Mouse (Mus musculus): ENCODE measurements at regions not wholly inside any gene's neighbourhood (a gene's known extent, or its start where the extent isn't known, plus 50 kb on each side); places are given as distances from the start of the nearest gene placed in this dataset.

DNA sequence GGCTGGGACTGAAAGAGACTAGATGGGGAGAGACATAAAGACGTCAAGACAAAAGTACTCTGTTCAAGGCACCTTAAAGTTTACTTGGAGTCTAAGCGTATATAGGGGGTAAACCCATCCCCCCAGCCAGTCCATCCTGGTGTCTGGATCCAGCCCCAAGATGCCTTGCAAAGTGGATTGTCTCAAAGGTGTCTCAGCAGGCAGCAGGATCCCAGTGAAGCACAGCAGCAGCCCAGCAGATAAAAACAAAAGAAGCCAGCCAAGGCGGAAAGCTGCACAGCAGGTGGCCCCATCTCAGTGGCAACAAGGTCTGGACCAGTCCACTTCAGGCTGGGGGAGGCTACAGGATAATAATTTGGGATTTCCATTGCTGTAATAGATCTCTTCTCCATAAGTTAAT lies 72.0 kb upstream of the Col5a2 start:
- ATAC-seq (ENCODE audit: low read depth) (no peak), DNase-seq (no peak)
- no peak overlapping the region for H3K4me2 ChIP-seq
- H3K27me3 ChIP-seq, result no peaks in the 10 kb centered on the region
- 40% methylated on average over 3 of the region's 3 CpGs for WGBS (ENCODE audit: insufficient replicate concordance)
- H3K4me3 ChIP-seq (replicated peaks), result no peak overlapping the region
- H3K36me3 ChIP-seq, result no peaks in the 10 kb centered on the region
- no peak overlapping the region for H3K9ac ChIP-seq
- no peak overlapping the region for H3K27ac ChIP-seq
- no peaks in the 10 kb centered on the region for H3K4me1 ChIP-seq (replicated peaks)
- no peaks in the 10 kb centered on the region for H3K9me3 ChIP-seq (replicated peaks)

DNA sequence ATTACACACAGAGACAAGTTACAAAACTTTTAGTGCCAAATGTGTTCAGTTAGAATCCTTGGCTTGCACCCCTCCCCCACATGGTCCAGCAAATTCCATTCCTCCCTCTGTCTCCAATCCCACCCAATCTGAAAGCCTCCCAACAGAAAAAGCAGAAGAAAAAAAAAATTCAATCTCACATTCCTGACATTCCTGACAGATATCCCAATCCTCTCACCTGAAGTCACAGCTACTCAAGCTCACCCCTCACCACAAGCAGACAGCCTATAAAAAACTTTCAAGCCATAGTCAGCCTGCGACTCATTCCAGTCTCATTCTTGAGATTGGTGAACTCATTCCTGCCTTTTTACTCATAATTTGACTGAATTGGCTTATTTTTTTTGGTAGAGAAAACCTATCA lies 77.4 kb upstream of the Col5a2 start:
- DNase-seq, result no peak
- H3K4me1 ChIP-seq (replicated peaks), result no peaks in the 10 kb centered on the region
- no peak overlapping the region for H3K9ac ChIP-seq
- no peaks in the 10 kb centered on the region for H3K27me3 ChIP-seq
- H3K4me2 ChIP-seq, result no peak overlapping the region
- no peak overlapping the region for H3K4me3 ChIP-seq (replicated peaks)
- WGBS (ENCODE audit: insufficient replicate concordance), result 69% methylated on average over 1 of the region's 1 CpGs
- H3K36me3 ChIP-seq, result no peaks in the 10 kb centered on the region
- no peak for ATAC-seq (ENCODE audit: low read depth)
- no peaks in the 10 kb centered on the region for H3K9me3 ChIP-seq (replicated peaks)
- H3K27ac ChIP-seq, result no peak overlapping the region

DNA sequence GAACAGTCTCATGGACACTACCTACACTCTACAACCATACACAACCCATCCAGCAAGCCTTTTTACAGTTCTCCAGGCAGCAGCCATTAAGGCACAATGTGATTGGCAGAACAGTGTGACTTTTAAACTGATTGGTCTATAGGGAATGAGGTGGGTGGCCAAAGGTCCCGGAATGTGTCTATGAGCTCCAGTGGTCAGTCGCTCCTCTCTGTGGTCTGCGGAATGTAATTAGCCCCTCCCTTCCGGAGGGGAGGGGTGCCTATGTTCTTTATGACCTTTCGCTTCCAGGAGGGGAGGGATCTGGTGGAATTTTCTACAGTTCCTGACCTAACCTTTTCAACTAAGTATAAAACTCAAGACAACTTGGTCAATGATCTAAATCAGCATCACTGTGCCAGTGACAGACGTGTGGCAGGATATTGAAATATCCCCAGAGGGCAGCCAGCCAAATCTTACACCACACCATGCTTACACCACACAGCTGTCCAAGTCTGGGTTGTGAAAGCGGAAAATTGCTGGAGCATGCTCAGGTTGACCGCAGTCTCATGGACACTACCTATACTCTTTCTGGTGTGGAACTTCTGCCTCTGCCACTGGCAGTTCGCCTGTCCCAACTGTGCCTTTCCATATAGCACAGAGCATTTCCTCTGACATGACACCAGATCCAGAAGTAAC lies 84.4 kb upstream of the Col5a2 start:
- ATAC-seq (ENCODE audit: low read depth) (no peak), DNase-seq (no peak)
- H3K9me3 ChIP-seq (replicated peaks), result no peaks in the 10 kb centered on the region
- no peaks in the 10 kb centered on the region for H3K36me3 ChIP-seq
- H3K4me1 ChIP-seq (replicated peaks), result no peaks in the 10 kb centered on the region
- 68% methylated on average over 9 of the region's 9 CpGs for WGBS (ENCODE audit: insufficient replicate concordance)
- no peaks in the 10 kb centered on the region for H3K27me3 ChIP-seq
- no peak overlapping the region for H3K27ac ChIP-seq
- no peak overlapping the region for H3K4me3 ChIP-seq (replicated peaks)
- H3K9ac ChIP-seq, result no peak overlapping the region
- no peak overlapping the region for H3K4me2 ChIP-seq

DNA sequence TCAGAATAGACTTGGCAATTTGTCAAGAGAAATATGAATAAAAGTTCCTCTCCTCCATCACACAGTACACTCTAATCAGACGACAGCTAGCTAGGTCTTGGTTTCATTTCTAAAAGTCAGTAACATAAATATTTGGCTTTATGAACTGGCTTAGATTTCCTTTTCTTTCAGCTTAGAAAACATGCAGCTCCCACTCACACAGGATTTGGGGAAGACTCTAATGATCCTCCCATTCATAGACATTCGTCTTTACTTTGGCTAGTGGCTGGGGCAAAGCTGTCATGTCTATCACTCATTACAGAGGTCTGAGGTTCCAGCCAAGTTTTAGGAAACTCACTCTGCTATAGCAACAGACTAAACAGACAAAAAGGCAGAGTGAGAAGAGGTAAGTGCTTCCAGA lies 94.2 kb upstream of the Col5a2 start:
- DNase-seq (no peak), ATAC-seq (ENCODE audit: low read depth) (no peak)
- H3K9me3 ChIP-seq (replicated peaks), result no peaks in the 10 kb centered on the region
- no peaks in the 10 kb centered on the region for H3K4me1 ChIP-seq (replicated peaks)
- no peak overlapping the region for H3K4me3 ChIP-seq (replicated peaks)
- WGBS (ENCODE audit: insufficient replicate concordance), result 57% methylated on average over 2 of the region's 2 CpGs
- H3K27me3 ChIP-seq, result no peaks in the 10 kb centered on the region
- no peak overlapping the region for H3K4me2 ChIP-seq
- no peak overlapping the region for H3K27ac ChIP-seq
- no peak overlapping the region for H3K9ac ChIP-seq
- H3K36me3 ChIP-seq, result no peaks in the 10 kb centered on the region

DNA sequence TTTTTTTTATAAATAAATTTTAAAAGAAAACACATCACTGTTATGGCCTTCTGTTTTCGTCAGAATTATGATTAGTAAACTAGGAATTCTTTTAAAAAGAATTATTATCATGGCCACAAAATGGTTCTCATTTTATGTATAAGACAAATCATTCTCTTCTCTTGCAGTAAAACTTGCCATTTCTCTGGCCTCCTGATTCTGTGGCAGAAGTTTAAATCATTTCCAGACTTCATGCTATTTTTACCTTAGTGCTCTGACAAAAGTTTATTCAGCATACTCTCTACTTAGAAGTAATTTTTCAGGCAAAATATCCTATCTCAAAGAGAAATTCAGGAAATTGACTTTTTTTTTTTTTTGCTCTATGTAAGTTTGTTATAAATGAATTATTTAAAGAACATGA lies 96.3 kb upstream of the Col5a2 start:
- H3K27me3 ChIP-seq, result no peaks in the 10 kb centered on the region
- no peak for ATAC-seq (ENCODE audit: low read depth)
- H3K9ac ChIP-seq, result no peak overlapping the region
- 45% methylated on average over 1 of the region's 1 CpGs for WGBS (ENCODE audit: insufficient replicate concordance)
- H3K27ac ChIP-seq, result no peak overlapping the region
- no peak overlapping the region for H3K4me3 ChIP-seq (replicated peaks)
- H3K4me1 ChIP-seq (replicated peaks), result no peaks in the 10 kb centered on the region
- no peak for DNase-seq
- H3K4me2 ChIP-seq, result no peak overlapping the region
- no peaks in the 10 kb centered on the region for H3K9me3 ChIP-seq (replicated peaks)
- H3K36me3 ChIP-seq, result no peaks in the 10 kb centered on the region

DNA sequence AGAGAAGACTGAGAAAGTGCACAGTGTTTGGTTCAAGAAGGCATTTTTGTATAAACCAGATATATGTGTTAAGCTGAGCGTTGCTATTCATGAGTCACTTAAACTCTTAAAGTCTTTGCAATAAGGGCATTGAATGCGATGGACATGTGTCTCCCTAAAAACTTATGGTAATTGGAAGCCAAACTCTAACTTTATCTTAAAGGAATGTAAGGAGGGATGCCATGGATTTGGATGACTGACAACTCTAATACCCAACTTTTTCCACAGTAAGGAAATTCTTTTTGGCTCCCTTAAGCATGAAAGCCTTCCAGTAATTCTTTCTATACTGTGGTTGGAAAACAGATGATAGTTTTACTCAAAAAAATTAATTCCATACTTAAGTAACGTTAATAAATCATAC lies 96.9 kb upstream of the Col5a2 start:
- DNase-seq (no peak), ATAC-seq (ENCODE audit: low read depth) (no peak)
- H3K9me3 ChIP-seq (replicated peaks), result no peaks in the 10 kb centered on the region
- H3K4me3 ChIP-seq (replicated peaks), result no peak overlapping the region
- no peaks in the 10 kb centered on the region for H3K36me3 ChIP-seq
- H3K27me3 ChIP-seq, result no peaks in the 10 kb centered on the region
- H3K9ac ChIP-seq, result no peak overlapping the region
- H3K4me1 ChIP-seq (replicated peaks), result no peaks in the 10 kb centered on the region
- H3K4me2 ChIP-seq, result no peak overlapping the region
- 60% methylated on average over 3 of the region's 3 CpGs for WGBS (ENCODE audit: insufficient replicate concordance)
- H3K27ac ChIP-seq, result no peak overlapping the region

DNA sequence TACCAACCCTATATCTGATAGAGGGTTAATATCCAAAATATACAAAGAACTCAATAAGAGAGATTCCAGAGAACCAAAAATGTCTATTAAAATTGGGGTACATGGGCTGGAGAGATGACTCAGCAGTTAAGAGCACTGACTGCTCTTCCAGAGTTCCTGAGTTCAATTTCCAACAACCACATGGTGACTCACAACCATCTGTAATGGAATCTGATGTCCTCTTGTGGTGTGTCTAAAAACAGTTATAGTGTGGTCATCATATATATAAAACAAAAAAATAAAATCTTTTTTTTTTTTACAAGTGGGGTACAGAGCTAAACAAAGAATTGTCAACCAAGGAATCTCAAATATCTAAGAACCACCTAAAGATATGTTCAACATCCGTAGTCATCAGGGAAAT lies 102.5 kb upstream of the Col5a2 start:
- no peaks in the 10 kb centered on the region for H3K27me3 ChIP-seq
- H3K36me3 ChIP-seq, result no peaks in the 10 kb centered on the region
- no peak for ATAC-seq (ENCODE audit: low read depth)
- no peaks in the 10 kb centered on the region for H3K9me3 ChIP-seq (replicated peaks)
- H3K27ac ChIP-seq, result no peak overlapping the region
- WGBS (ENCODE audit: insufficient replicate concordance), result 53% methylated on average over 1 of the region's 1 CpGs
- H3K4me2 ChIP-seq, result no peak overlapping the region
- H3K4me1 ChIP-seq (replicated peaks), result no peaks in the 10 kb centered on the region
- DNase-seq, result no peak
- no peak overlapping the region for H3K4me3 ChIP-seq (replicated peaks)
- H3K9ac ChIP-seq, result no peak overlapping the region

DNA sequence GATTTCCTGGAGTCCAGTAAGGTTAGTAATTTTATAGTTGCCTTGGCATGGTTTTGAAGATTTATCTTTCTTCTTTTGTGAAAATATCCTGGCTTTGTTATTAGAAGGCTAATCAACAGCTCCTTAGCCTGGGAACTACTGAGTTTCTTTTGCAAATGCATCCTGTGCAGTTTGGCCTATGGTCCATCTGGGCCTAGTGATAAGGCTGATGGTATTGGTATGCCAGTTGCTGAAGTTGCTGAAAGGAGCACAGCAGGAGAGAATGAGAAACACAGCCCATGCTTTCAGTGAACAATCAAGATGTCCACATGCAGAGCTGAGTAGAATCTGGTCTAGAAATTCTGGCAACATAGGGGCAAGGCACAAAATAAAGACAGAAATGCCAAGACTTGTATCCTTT lies 105.2 kb upstream of the Col5a2 start:
- H3K9me3 ChIP-seq (replicated peaks), result no peaks in the 10 kb centered on the region
- no peak for ATAC-seq (ENCODE audit: low read depth)
- H3K36me3 ChIP-seq, result no peaks in the 10 kb centered on the region
- DNase-seq, result no peak
- no peaks in the 10 kb centered on the region for H3K27me3 ChIP-seq
- H3K27ac ChIP-seq, result no peak overlapping the region
- no peaks in the 10 kb centered on the region for H3K4me1 ChIP-seq (replicated peaks)
- H3K4me2 ChIP-seq, result no peak overlapping the region
- no peak overlapping the region for H3K9ac ChIP-seq
- H3K4me3 ChIP-seq (replicated peaks), result no peak overlapping the region

DNA sequence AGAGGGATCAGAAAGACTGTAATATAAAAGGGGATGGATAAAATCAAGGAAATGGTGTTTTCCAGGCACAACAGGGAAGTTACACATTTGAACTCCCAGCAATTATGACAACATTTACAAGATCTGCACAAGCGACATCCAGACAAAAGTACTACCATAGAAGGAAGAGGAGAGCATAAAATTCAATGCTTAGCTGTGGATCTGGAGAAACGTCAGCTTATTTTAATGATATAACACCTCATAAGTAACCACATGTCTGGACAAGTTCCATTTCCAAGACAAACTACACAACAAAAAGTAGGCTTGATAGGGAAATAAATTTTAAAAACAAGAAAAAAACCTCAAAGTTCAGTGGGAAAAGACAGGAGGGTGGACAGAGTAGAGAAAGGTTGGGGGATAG lies 115.9 kb upstream of the Col5a2 start:
- Histone ChIP-seq H3K9ac (no peak overlapping the region), H3K4me2 (no peak overlapping the region), H3K27me3 (no peaks in the 10 kb centered on the region), H3K27ac (no peak overlapping the region), H3K9me3 (replicated peaks) (no peaks in the 10 kb centered on the region), H3K4me1 (replicated peaks) (no peaks in the 10 kb centered on the region), H3K4me3 (replicated peaks) (no peak overlapping the region), H3K36me3 (no peaks in the 10 kb centered on the region)
- 54% methylated on average over 2 of the region's 2 CpGs for WGBS (ENCODE audit: insufficient replicate concordance)
- DNase-seq, result no peak
- ATAC-seq (ENCODE audit: low read depth), result no peak

DNA sequence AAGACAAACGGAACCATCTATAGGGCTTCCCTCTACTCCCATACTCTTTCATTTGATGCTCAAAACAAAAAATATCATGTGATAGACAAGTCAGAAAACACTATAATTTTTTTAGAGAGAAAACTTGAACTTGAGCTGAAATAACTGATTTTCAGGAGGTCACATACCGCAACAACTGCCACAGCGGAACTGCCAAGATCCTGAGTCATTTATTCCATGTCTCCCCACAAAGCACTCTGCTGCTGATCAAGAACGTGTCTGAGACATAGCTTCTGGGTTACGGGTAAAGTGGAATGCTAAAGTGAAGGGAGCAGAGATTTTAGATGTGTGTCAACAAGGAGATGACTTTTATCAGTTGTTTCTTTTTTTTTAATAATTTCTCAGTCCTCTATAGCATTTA lies 122.8 kb upstream of the Col5a2 start:
- Histone ChIP-seq H3K9ac (no peak overlapping the region), H3K36me3 (no peaks in the 10 kb centered on the region), H3K4me2 (no peak overlapping the region), H3K27me3 (no peaks in the 10 kb centered on the region), H3K4me3 (replicated peaks) (no peak overlapping the region), H3K9me3 (replicated peaks) (no peaks in the 10 kb centered on the region), H3K27ac (no peak overlapping the region), H3K4me1 (replicated peaks) (no peaks in the 10 kb centered on the region)
- ATAC-seq (ENCODE audit: low read depth) (no peak), DNase-seq (no peak)
- WGBS (ENCODE audit: insufficient replicate concordance), result 68% methylated on average over 5 of the region's 5 CpGs

DNA sequence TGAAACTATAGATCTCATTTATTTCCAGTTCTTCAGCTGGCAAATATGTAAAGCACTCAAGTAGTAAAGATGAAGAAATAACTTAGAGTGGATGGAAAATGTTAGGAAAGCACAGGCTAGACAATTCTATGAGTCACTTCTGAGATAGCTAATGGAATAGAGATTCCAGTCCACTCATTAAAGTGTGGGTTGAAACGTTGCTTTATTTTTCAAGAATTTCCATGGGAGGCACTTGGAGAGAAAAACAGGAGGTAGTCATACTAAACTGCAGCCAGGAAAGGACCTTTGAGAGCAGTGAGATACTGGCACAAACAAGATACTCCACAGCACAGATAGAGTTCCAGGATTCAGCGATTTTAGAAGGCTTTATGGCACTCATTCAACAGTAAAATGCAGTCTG lies 123.7 kb upstream of the Col5a2 start:
- DNase-seq (no peak), ATAC-seq (ENCODE audit: low read depth) (no peak)
- 38% methylated on average over 2 of the region's 2 CpGs for WGBS (ENCODE audit: insufficient replicate concordance)
- Histone ChIP-seq H3K9me3 (replicated peaks) (no peaks in the 10 kb centered on the region), H3K9ac (no peak overlapping the region), H3K4me1 (replicated peaks) (no peaks in the 10 kb centered on the region), H3K27me3 (no peaks in the 10 kb centered on the region), H3K4me2 (no peak overlapping the region), H3K4me3 (replicated peaks) (no peak overlapping the region), H3K36me3 (no peaks in the 10 kb centered on the region), H3K27ac (no peak overlapping the region)

DNA sequence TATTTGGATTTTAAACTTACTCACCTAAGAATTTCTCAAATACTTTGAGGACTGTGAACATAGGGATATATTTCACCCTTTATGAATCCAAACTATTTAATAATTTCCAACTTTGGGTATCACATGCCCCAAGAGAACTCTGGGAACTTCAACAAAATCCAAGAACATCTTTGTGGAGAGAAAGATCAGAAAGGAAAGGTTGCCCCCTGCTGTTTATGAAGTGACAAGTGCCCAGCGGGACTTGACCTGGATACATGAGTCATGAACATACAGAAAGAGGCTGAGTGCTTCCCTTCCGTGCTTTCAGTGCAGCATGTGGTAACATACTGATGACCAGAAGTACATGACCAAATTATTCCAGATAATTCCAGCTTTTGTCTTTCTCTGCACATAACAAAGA lies 124.8 kb upstream of the Col5a2 start:
- Histone ChIP-seq H3K27me3 (no peaks in the 10 kb centered on the region), H3K4me1 (replicated peaks) (no peaks in the 10 kb centered on the region), H3K9ac (no peak overlapping the region), H3K4me3 (replicated peaks) (no peak overlapping the region), H3K9me3 (replicated peaks) (0 out of 2 replicates have a peak, but pooled peaks cover 7% of the 10 kb centered on the region), H3K4me2 (no peak overlapping the region), H3K36me3 (no peaks in the 10 kb centered on the region), H3K27ac (no peak overlapping the region)
- 15% methylated on average over 2 of the region's 2 CpGs for whole genome bisulfite sequencing (ENCODE audit: insufficient replicate concordance)
- no peak for DNase-seq
- no peak for ATAC-seq (ENCODE audit: low read depth)
